25 mouse cellular contexts compared by ENCODE assay signal in genomic region chr17:87971696-87972591, GRCm38 (mm10). TPM values are rescaled to one million over a fixed set of nuclear protein-coding genes. Genes with fewer than 3 reads are reported as not detected.
DNase-seq lines count a peak whose midpoint lies in the region; ATAC-seq and TF ChIP-seq lines count a peak whose summit lies in the region.
"Not testable (repeated sequence)": the region's sequence is repeated elsewhere in the genome, so short reads cannot be mapped to it uniquely, and the experiment has no call there.
"Had no signal": no experiment of that assay in that cellular context is flagged by ENCODE, and none has a peak within 500 bp of the region (broad histone marks: within the 10 kb centered on the region; RNA-seq: fewer than 3 reads in every experiment).

No protein-coding gene starts in this region.

- TF ChIP-seq POLR2A in MEL (IDR thresholded peaks at IDR 0.05; ENCODE audit: control insufficient read depth in 1 of 2, insufficient read depth in 1 of 2, low read depth in 1 of 2, low read length in 2 of 2, poor library complexity in 1 of 2); thymus, adult 2 months (IDR thresholded peaks at IDR 0.05; ENCODE audit: control insufficient read depth, extremely low read depth, insufficient read depth, low read length, poor library complexity): not testable (repeated sequence)

- not testable (repeated sequence) for TF ChIP-seq CTCF in E14TG2a.4 (conservative IDR thresholded peaks at IDR 0.05; ENCODE audit: low read length); MEL (IDR thresholded peaks at IDR 0.05 in 2 of 3, conservative IDR thresholded peaks at IDR 0.05 in 1 of 3; ENCODE audit: control insufficient read depth in 1 of 3, insufficient read depth in 1 of 3, low read depth in 2 of 3, low read length in 3 of 3, poor library complexity in 1 of 3, severe bottlenecking in 1 of 3); thymus, adult 2 months (IDR thresholded peaks at IDR 0.05; ENCODE audit: borderline replicate concordance, control insufficient read depth, extremely low read depth, insufficient read depth, low read length, poor library complexity)

- H3K36me3 ChIP-seq in E14TG2a.4 (ENCODE audit: insufficient read depth, low read length) (peaks cover 12% of the 10 kb centered on the region), MEL (ENCODE audit: control insufficient read depth in 1 of 2, insufficient read depth in 2 of 2, low read length in 2 of 2) (peaks cover 0 to 12% of the 10 kb centered on the region in 2 experiments; a peak in 2 of 4 replicates)
- not testable (repeated sequence) for H3K36me3 ChIP-seq in liver, embryonic 16.5 days (ENCODE audit: control insufficient read depth, insufficient read depth); thymus, adult 2 months (ENCODE audit: control insufficient read depth, insufficient read depth, low read length)

- peak overlapping the region; percentile 95 for H3K27ac ChIP-seq in MEL (ENCODE audit: control insufficient read depth, low read depth, low read length)
- not testable (repeated sequence) for H3K27ac ChIP-seq in liver, embryonic 16.5 days (ENCODE audit: low read length)
- peak overlapping the region; percentile 19; the same call in 1 of the 2 replicates for H3K27ac ChIP-seq in thymus, adult 2 months (ENCODE audit: control insufficient read depth, insufficient read depth, low read length)

- peak overlapping the region; percentile 24 for H3K4me2 ChIP-seq in liver, embryonic 16.5 days (ENCODE audit: low read depth, low read length)

- ATAC-seq in liver, embryonic 16.5 days (ENCODE audit: low read depth): not testable (repeated sequence)

- WGBS in liver, embryonic 16.5 days (ENCODE audit: insufficient replicate concordance): 48% methylated on average over 15 of the region's 15 CpGs
- WGBS in thymus, adult 2 months: 65% methylated on average over 15 of the region's 15 CpGs

- not testable (repeated sequence) for TF ChIP-seq EP300 in MEL (IDR thresholded peaks at IDR 0.05; ENCODE audit: low read depth in 1 of 2, low read length in 2 of 2)

- peak overlapping the region; percentile 50; the same call in 1 of the 2 replicates for H3K4me3 ChIP-seq in E14TG2a.4 (replicated peaks; ENCODE audit: low read length)
- peak overlapping the region; percentile 14 to 43; a peak in 2 of 4 replicates for H3K4me3 ChIP-seq in MEL (ENCODE audit: control insufficient read depth in 1 of 2, insufficient read depth in 1 of 2, low read depth in 2 of 2, low read length in 2 of 2)
- H3K4me3 ChIP-seq in liver, embryonic 16.5 days (ENCODE audit: low read depth, low read length); thymus, adult 2 months (ENCODE audit: control insufficient read depth, insufficient read depth, low read length): not testable (repeated sequence)

- H3K9ac ChIP-seq in MEL (ENCODE audit: control insufficient read depth, low read depth, low read length, poor library complexity, severe bottlenecking): peak overlapping the region; percentile 39
- not testable (repeated sequence) for H3K9ac ChIP-seq in liver, embryonic 16.5 days (ENCODE audit: low read depth, low read length)

- H3K4me1 ChIP-seq in E14TG2a.4 (replicated peaks; ENCODE audit: low read depth, low read length): peaks cover 28% of the 10 kb centered on the region
- not testable (repeated sequence) for H3K4me1 ChIP-seq in MEL (ENCODE audit: control insufficient read depth in 1 of 2, insufficient read depth in 2 of 2, low read length in 2 of 2)
- H3K4me1 ChIP-seq in liver, embryonic 16.5 days (ENCODE audit: control insufficient read depth, low read depth, low read length): peaks cover 17% of the 10 kb centered on the region
- H3K4me1 ChIP-seq in thymus, adult 2 months (replicated peaks; ENCODE audit: control insufficient read depth, insufficient read depth, low read length): peaks cover 24% of the 10 kb centered on the region

- peak; percentile 80 for DNase-seq in A20 (ENCODE audit: low read depth, low spot score)
- peak; percentile 66 for DNase-seq in MEL (ENCODE audit: low read depth, low spot score)
- DNase-seq in heart, adult 11 months: peak; percentile 96
- peak; percentile 8 for DNase-seq in lung, postnatal 25 days (ENCODE audit: low spot score)
- peak; percentile 2 to 58 for DNase-seq in natural killer cell, adult 2 months (ENCODE audit: low spot score in 2 of 2)
- DNase-seq in thymus, adult 2 months: not testable (repeated sequence)

- H3K79me2 ChIP-seq in MEL (ENCODE audit: control insufficient read depth, insufficient read depth, low read length, poor library complexity): peaks cover 20% of the 10 kb centered on the region

- not testable (repeated sequence) for H3K9me3 ChIP-seq in E14TG2a.4 (ENCODE audit: low read length); MEL (replicated peaks; ENCODE audit: insufficient read depth, low read length); liver, embryonic 16.5 days (replicated peaks; ENCODE audit: control insufficient read depth, low read length)

- H3K27me3 ChIP-seq in E14TG2a.4 (ENCODE audit: insufficient read depth, low read length); MEL (ENCODE audit: control insufficient read depth in 1 of 2, insufficient read depth in 2 of 2, low read length in 2 of 2); liver, embryonic 16.5 days (ENCODE audit: control insufficient read depth, insufficient read depth, low read depth, low read length); thymus, adult 2 months (ENCODE audit: control insufficient read depth, insufficient read depth, low read length): not testable (repeated sequence)

- TF ChIP-seq RAD21 in MEL (IDR thresholded peaks at IDR 0.05; ENCODE audit: low read depth, low read length): not testable (repeated sequence)

TF ChIP-seq in MEL, 35 proteins besides CTCF, POLR2A, EP300 and RAD21:
- 0 out of 2 replicates have a peak, but pooled peaks have one; percentile 31 for TF ChIP-seq E2F4 (IDR thresholded peaks at IDR 0.05; ENCODE audit: borderline replicate concordance, low read depth, low read length)
- TF ChIP-seq SIN3A (IDR thresholded peaks at IDR 0.05; ENCODE audit: low read length): 0 out of 2 replicates have a peak, but pooled peaks have one; percentile 32

RNA-seq across cellular contexts. Expression of gene Msh6, which starts 2.9 kb away (rescaled TPM):
- total RNA-seq in MEL (2012; rRNA removed): 118 and 126 TPM in 2 replicates
- polyA plus RNA-seq in MEL (2012; ENCODE audit: insufficient read depth in 1 of 2, insufficient read length in 2 of 2, low read depth in 1 of 2, low replicate concordance in 2 of 2, missing spikeins in 1 of 2): 100 to 1,000 TPM; 144 to 167 TPM
- 20.3 and 21.8 TPM in 2 replicates for polyA plus RNA-seq in liver, embryonic 16.5 days (2015; fragmentation: Nextera tagmentation; extraction: Ambion mirVana)
- 24.0 and 27.6 TPM in 2 replicates for polyA plus RNA-seq in thymus, adult 2 months (2012; rRNA removed)

RNA-seq across cellular contexts. Expression of gene Rpl36-ps4, which starts 51.2 kb away (rescaled TPM):
- not detected in 2 replicates for total RNA-seq in MEL (2012; rRNA removed)
- not detected for polyA plus RNA-seq in MEL (2012; ENCODE audit: insufficient read depth in 1 of 2, insufficient read length in 2 of 2, low read depth in 1 of 2, low replicate concordance in 2 of 2, missing spikeins in 1 of 2)
- polyA plus RNA-seq in liver, embryonic 16.5 days (2015; fragmentation: Nextera tagmentation; extraction: Ambion mirVana): not detected in 2 replicates
- not detected in 2 replicates for polyA plus RNA-seq in thymus, adult 2 months (2012; rRNA removed)
- total RNA-seq: adrenal gland, adult 18-20 months; adrenal gland, postnatal 14 days; forebrain, postnatal 0 days; gastrocnemius, adult 18-20 months; gastrocnemius, postnatal 14 days; heart, adult 8-10 months; heart, postnatal 25 days had no signal
- polyA plus RNA-seq: activated CD4-positive, CD25-positive, alpha-beta regulatory T cell, adult 4 months; cerebellum, adult 2 months; embryonic facial prominence, embryonic 10.5 days; embryonic facial prominence, embryonic 14.5 days; forebrain, embryonic 13.5 days; forebrain, postnatal 0 days; gonadal fat pad, adult 2 months; heart, embryonic 12.5 days; heart, embryonic 16.5 days; hindbrain, embryonic 10.5 days; hindbrain, embryonic 14.5 days had no signal
